Mouse (Mus musculus) intestine, embryonic 16.5 days (tissue): ENCODE measurements at regions not wholly inside any gene's neighbourhood (a gene's known extent, or its start where the extent isn't known, plus 50 kb on each side); places are given as distances from the start of the nearest gene placed in this dataset.

ENCODE experiments used
- ATAC-seq: fragments of 200-750 bp; cut with Nextera tagmentation; 2 replicates; pipeline ENCODE4 v1.8.0; 2017; ENCODE audit warnings: moderate TSS enrichment, moderate library complexity
- H3K27ac ChIP-seq: fragments of 300-500 bp; sonication (generic); 2 replicates; pipeline ENCODE4 v1.5.1; 2014; ENCODE audit warnings: mild to moderate bottlenecking, low read length
- H3K27me3 ChIP-seq: fragments of 300-500 bp; sonication (generic); replicated peaks from 2 replicates; pipeline ENCODE4 v1.6.1; 2014; ENCODE audit warnings: low read length, control low read depth, mixed read lengths; ENCODE audit not compliant: control insufficient read depth, insufficient read depth
- H3K36me3 ChIP-seq: fragments of 300-500 bp; sonication (generic); 2 replicates; pipeline ENCODE4 v1.6.1; 2014; ENCODE audit warnings: low read length, control low read depth; ENCODE audit not compliant: control insufficient read depth, insufficient read depth
- H3K4me1 ChIP-seq: fragments of 300-500 bp; sonication (generic); 2 replicates; pipeline ENCODE4 v1.6.1; 2014; ENCODE audit warnings: low read length, control low read depth, mixed read lengths; ENCODE audit not compliant: control insufficient read depth, insufficient read depth
- H3K4me2 ChIP-seq: fragments of 300-500 bp; sonication (generic); 2 replicates; pipeline ENCODE4 v1.6.1; 2014; ENCODE audit warnings: low read depth, low read length, control low read depth
- H3K4me3 ChIP-seq: fragments of 300-500 bp; sonication (generic); 2 replicates; pipeline ENCODE4 v1.5.1; 2014; ENCODE audit warnings: mild to moderate bottlenecking, low read length
- H3K9ac ChIP-seq: fragments of 300-500 bp; sonication (generic); 2 replicates; pipeline ENCODE4 v1.6.1; 2014; ENCODE audit warnings: low read depth, low read length
- H3K9me3 ChIP-seq: fragments of 300-500 bp; sonication (generic); 2 replicates; pipeline ENCODE4 v1.6.1; 2016; ENCODE audit warnings: low read length, control low read depth; ENCODE audit not compliant: control insufficient read depth
- WGBS: fragments of 180-500 bp; shearing (Covaris S2); extraction: QIAGEN DNeasy Blood & Tissue Kit; methylation state at CpG from one replicate; pipeline ENCODE4 v1.1.7; 2014; 5-methylcytosine and 5-hydroxymethylcytosine counted together

DNA sequence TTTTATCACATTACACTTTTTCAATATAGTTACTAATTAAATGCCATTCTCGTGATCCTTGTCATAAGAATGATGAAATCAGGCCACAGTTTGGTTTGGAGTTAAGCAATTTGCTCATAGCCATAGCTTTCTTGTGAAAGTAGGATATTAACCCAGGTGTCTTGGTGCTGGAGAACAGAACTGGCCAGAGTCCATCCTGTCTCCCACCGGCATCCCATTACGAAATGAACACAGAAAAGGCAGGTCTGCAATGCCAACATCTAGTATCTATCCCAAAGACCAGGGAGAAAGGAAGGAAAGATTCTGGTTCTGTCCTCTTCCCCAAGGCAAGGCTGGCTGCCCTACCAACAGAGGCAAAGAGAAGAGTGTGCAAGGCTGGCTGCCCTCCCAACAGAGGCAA is 61.6 kb upstream of the Avpr1a start:
- Histone ChIP-seq H3K9ac (no peak overlapping the region), H3K4me3 (no peak overlapping the region), H3K27me3 (no peaks in the 10 kb centered on the region), H3K27ac (no peak overlapping the region), H3K4me2 (no peak overlapping the region), H3K9me3 (no peaks in the 10 kb centered on the region), H3K4me1 (no peaks in the 10 kb centered on the region), H3K36me3 (no peaks in the 10 kb centered on the region)
- no peak for ATAC-seq
- 91% methylated on average over 3 of the region's 3 CpGs for WGBS

DNA sequence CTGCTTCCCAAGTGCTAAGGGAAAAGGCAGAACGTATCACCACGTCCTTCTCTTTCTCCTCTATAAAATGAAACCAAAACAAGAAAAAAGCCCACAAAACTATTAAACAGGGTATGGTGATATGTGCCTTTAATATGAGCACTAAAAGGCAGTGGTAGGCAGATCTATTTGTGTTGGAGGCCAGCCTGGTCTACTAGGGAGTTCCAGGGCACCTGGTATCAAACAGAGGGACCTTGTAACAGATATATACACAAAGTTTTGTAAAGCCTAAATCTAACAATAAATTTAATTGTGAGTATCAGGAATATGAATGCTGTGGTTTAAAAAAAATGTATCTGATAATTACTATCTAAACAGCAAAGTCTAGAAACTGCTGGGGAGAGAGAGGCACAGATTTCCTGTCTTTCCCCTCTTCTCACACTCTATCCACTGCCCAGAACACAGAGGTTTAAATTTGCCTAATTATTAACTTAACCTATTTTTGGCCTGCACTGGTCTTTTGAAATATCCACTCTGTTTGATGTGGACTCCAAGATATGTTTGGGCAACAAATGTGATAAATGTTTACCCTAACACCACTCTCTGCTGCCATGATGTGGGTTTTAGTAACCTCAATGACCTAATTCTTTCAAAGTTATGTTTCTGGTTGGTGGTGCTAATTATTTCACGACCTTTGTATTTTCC is 68.5 kb upstream of the Avpr1a start:
- Histone ChIP-seq H3K4me3 (no peak overlapping the region), H3K27me3 (no peaks in the 10 kb centered on the region), H3K9ac (no peak overlapping the region), H3K27ac (no peak overlapping the region), H3K36me3 (no peaks in the 10 kb centered on the region), H3K4me1 (no peaks in the 10 kb centered on the region), H3K9me3 (no peaks in the 10 kb centered on the region), H3K4me2 (no peak overlapping the region)
- 71% methylated on average over 3 of the region's 3 CpGs for WGBS
- ATAC-seq, result no peak

- Histone ChIP-seq H3K9ac (no peak overlapping the region), H3K4me3 (no peak overlapping the region), H3K4me2 (no peak overlapping the region), H3K4me1 (no peaks in the 10 kb centered on the region), H3K27me3 (no peaks in the 10 kb centered on the region), H3K9me3 (no peaks in the 10 kb centered on the region), H3K36me3 (no peaks in the 10 kb centered on the region), H3K27ac (no peak overlapping the region)
- no peak for ATAC-seq
- WGBS, result 79% methylated on average over 9 of the region's 9 CpGs
Observed at GRCm38 (mm10) chr10:122343291-122343690, 105.0 kb upstream of the Avpr1a start.

DNA sequence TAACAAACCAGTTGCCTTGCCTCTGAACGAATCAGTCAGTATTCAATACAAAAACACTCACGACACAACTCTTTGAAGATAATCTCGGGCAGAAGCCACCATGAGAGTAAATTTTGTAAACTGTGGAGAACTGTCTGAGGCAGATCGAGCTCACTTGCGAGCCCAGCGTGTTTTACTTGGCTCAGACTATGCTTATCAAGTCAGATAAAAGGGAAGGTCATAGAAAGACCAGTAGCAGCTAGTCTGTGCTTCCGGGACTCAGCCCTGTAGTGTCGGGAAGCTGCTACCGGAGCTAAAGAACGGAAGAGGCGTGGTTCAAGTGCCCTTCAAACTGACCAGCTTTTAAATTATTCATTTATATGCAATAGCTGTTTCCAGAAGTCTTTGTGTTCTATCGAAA is 105.9 kb upstream of the Avpr1a start:
- H3K9me3 ChIP-seq, result no peaks in the 10 kb centered on the region
- ATAC-seq, result peak; percentile 52; the same call in 1 of the 2 replicates
- H3K36me3 ChIP-seq, result no peaks in the 10 kb centered on the region
- H3K27me3 ChIP-seq, result no peaks in the 10 kb centered on the region
- no peak overlapping the region for H3K4me3 ChIP-seq
- H3K27ac ChIP-seq, result no peak overlapping the region
- no peak overlapping the region for H3K4me2 ChIP-seq
- WGBS, result 61% methylated on average over 12 of the region's 12 CpGs
- H3K4me1 ChIP-seq, result no peaks in the 10 kb centered on the region
- no peak overlapping the region for H3K9ac ChIP-seq

GRCm38 (mm10) chr10:122326851-122327250 is 121.4 kb upstream of the Avpr1a start:
- no peak overlapping the region for H3K27ac ChIP-seq
- no peak for ATAC-seq
- 88% methylated on average over 6 of the region's 6 CpGs for whole genome bisulfite sequencing
- no peaks in the 10 kb centered on the region for H3K9me3 ChIP-seq
- no peak overlapping the region for H3K4me3 ChIP-seq
- H3K36me3 ChIP-seq, result no peaks in the 10 kb centered on the region
- H3K27me3 ChIP-seq, result no peaks in the 10 kb centered on the region
- H3K4me2 ChIP-seq, result no peak overlapping the region
- no peaks in the 10 kb centered on the region for H3K4me1 ChIP-seq
- no peak overlapping the region for H3K9ac ChIP-seq

GRCm38 (mm10) chr10:122318886-122319285 is 129.4 kb upstream of the Avpr1a start:
- ATAC-seq, result no peak
- no peaks in the 10 kb centered on the region for H3K27me3 ChIP-seq
- H3K4me1 ChIP-seq, result no peaks in the 10 kb centered on the region
- 74% methylated on average over 4 of the region's 4 CpGs for WGBS
- no peak overlapping the region for H3K9ac ChIP-seq
- H3K36me3 ChIP-seq, result no peaks in the 10 kb centered on the region
- no peak overlapping the region for H3K4me3 ChIP-seq
- H3K27ac ChIP-seq, result no peak overlapping the region
- no peaks in the 10 kb centered on the region for H3K9me3 ChIP-seq
- H3K4me2 ChIP-seq, result no peak overlapping the region

- Histone ChIP-seq H3K4me3 (no peak overlapping the region), H3K36me3 (no peaks in the 10 kb centered on the region), H3K4me1 (no peaks in the 10 kb centered on the region), H3K27me3 (no peaks in the 10 kb centered on the region), H3K4me2 (no peak overlapping the region), H3K9ac (no peak overlapping the region), H3K27ac (no peak overlapping the region), H3K9me3 (no peaks in the 10 kb centered on the region)
- ATAC-seq, result no peak
- WGBS, result 77% methylated on average over 3 of the region's 3 CpGs
Observed at GRCm38 (mm10) chr10:122310646-122311193, 137.6 kb upstream of the Avpr1a start.

DNA sequence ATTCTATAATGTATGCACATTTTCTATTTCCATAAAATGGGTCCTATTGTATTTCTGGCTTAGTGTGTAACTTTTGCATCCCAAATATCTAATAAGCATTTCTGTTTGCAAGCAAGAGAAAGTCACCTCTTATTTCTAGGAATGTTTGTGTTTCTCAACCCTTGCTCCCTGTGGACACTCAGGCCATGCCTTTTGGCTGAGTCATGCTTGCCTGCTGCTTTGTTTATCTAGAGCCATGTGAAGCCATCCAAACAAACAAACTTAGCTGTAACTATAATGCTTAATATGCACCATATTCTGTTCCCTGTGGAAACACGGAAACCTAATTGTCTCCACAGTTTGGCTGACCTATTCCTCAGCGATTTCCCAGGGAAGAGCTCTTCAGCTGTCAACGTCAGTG is 139.6 kb upstream of the Avpr1a start:
- WGBS, result 81% methylated on average over 3 of the region's 3 CpGs
- no peak overlapping the region for H3K4me2 ChIP-seq
- no peaks in the 10 kb centered on the region for H3K27me3 ChIP-seq
- H3K9me3 ChIP-seq, result no peaks in the 10 kb centered on the region
- H3K4me1 ChIP-seq, result no peaks in the 10 kb centered on the region
- H3K9ac ChIP-seq, result no peak overlapping the region
- ATAC-seq, result no peak
- H3K27ac ChIP-seq, result no peak overlapping the region
- no peak overlapping the region for H3K4me3 ChIP-seq
- H3K36me3 ChIP-seq, result no peaks in the 10 kb centered on the region

GRCm38 (mm10) chr10:122302259-122302658 is 146.0 kb upstream of the Avpr1a start:
- no peak overlapping the region for H3K4me3 ChIP-seq
- no peak overlapping the region for H3K9ac ChIP-seq
- no peak for ATAC-seq
- no peaks in the 10 kb centered on the region for H3K27me3 ChIP-seq
- H3K27ac ChIP-seq, result no peak overlapping the region
- H3K4me1 ChIP-seq, result no peaks in the 10 kb centered on the region
- no peaks in the 10 kb centered on the region for H3K36me3 ChIP-seq
- no peaks in the 10 kb centered on the region for H3K9me3 ChIP-seq
- WGBS, result 87% methylated on average over 6 of the region's 6 CpGs
- no peak overlapping the region for H3K4me2 ChIP-seq

GRCm38 (mm10) chr10:122295921-122296425 is 152.3 kb upstream of the Avpr1a start:
- H3K36me3 ChIP-seq, result no peaks in the 10 kb centered on the region
- H3K4me1 ChIP-seq, result no peaks in the 10 kb centered on the region
- no peak overlapping the region for H3K4me3 ChIP-seq
- no peak overlapping the region for H3K4me2 ChIP-seq
- 69% methylated on average over 5 of the region's 5 CpGs for WGBS
- no peaks in the 10 kb centered on the region for H3K9me3 ChIP-seq
- H3K27ac ChIP-seq, result no peak overlapping the region
- no peak for ATAC-seq
- no peaks in the 10 kb centered on the region for H3K27me3 ChIP-seq
- H3K9ac ChIP-seq, result no peak overlapping the region
